Mouse (Mus musculus) bone marrow, adult 2 months (tissue): ENCODE results near the gene Stard5. TPM values are rescaled to one million over a fixed set of nuclear protein-coding genes. Genes with fewer than 3 reads are reported as not detected.

Experiments
- H3K27ac ChIP-seq: fragments of 200-500 bp; 2 replicates; pipeline ENCODE4 v1.5.1; 2012; ENCODE audit warnings: low read depth, mild to moderate bottlenecking, control low read depth, inconsistent platforms, low read length; ENCODE audit not compliant: control insufficient read depth, poor library complexity, insufficient read depth
- H3K4me1 ChIP-seq: fragments of 200-500 bp; 2 replicates; pipeline ENCODE4 v1.6.1; 2011; ENCODE audit warnings: low read length; ENCODE audit not compliant: control insufficient read depth, insufficient read depth
- H3K4me3 ChIP-seq: fragments of 200-500 bp; replicated peaks from 2 replicates; pipeline ENCODE3; 2011; ENCODE audit warnings: mild to moderate bottlenecking, low read depth, low read length, control low read depth; ENCODE audit not compliant: control insufficient read depth
- CTCF ChIP-seq: fragments of 200-500 bp; IDR thresholded peaks from 2 replicates; pipeline ENCODE4 v1.5.1; 2011; ENCODE audit warnings: low read length, control low read depth; ENCODE audit not compliant: control insufficient read depth, insufficient read depth
- POLR2A ChIP-seq: fragments of 200-500 bp; IDR thresholded peaks from 2 replicates; pipeline ENCODE4 v1.6.1; 2011; ENCODE audit warnings: low read depth, mild to moderate bottlenecking, control low read depth, low read length, borderline replicate concordance; ENCODE audit not compliant: control insufficient read depth
- WGBS: fragments of 180-500 bp; shearing (Covaris S2); methylation state at CpG from one replicate; pipeline ENCODE4 v1.1.7; 2018; 5-methylcytosine and 5-hydroxymethylcytosine counted together
- polyA plus RNA-seq: library from polyadenylated mRNA; stranded (reverse); fragments of >200 nt; gene quantifications from 2 replicates; pipeline ENCODE4 v1.2.4, GENCODE M21; 2011; ENCODE audit warnings: low replicate concordance; ENCODE audit not compliant: missing spikeins, insufficient read depth, insufficient read length

Stard5 gene
- polyA plus RNA-seq, 1 experiment: 9.0 TPM

GRCm38 (mm10) chr7:83637781-83638583, 6.2 kb downstream of the Stard5 start:
- H3K4me3 ChIP-seq: no peak overlapping the region
- WGBS: 88% methylated on average over 8 of the region's 8 CpGs
- no peak overlapping the region for H3K27ac ChIP-seq
- no peak for TF ChIP-seq CTCF
- no peak for TF ChIP-seq POLR2A
- H3K4me1 ChIP-seq: peaks cover 3% of the 10 kb centered on the region; the same call in 1 of the 2 replicates

GRCm38 (mm10) chr7:83639084-83639483, 7.3 kb downstream of the Stard5 start:
- 22% methylated on average over 3 of the region's 3 CpGs for WGBS
- TF ChIP-seq POLR2A (no peak), CTCF (no peak)
- Histone ChIP-seq H3K27ac (peak overlapping the region; percentile 56; the same call in 1 of the 2 replicates), H3K4me3 (no peak overlapping the region), H3K4me1 (peaks cover 3% of the 10 kb centered on the region; the same call in 1 of the 2 replicates)

- 82% methylated on average over 5 of the region's 5 CpGs for WGBS
- no peak overlapping the region for H3K4me3 ChIP-seq
- peaks cover 3% of the 10 kb centered on the region; the same call in 1 of the 2 replicates for H3K4me1 ChIP-seq
- TF ChIP-seq POLR2A (no peak), CTCF (no peak)
- H3K27ac ChIP-seq: no peak overlapping the region
These were observed 8.8 kb downstream of the Stard5 start for GRCm38 (mm10) chr7:83640581-83640980.

- 68% methylated on average over 2 of the region's 2 CpGs for WGBS
- H3K4me3 ChIP-seq: no peak overlapping the region
- TF ChIP-seq CTCF (no peak), POLR2A (no peak)
These were observed 9.4 kb downstream of the Stard5 start for GRCm38 (mm10) chr7:83641163-83641562.

GRCm38 (mm10) chr7:83643581-83643980, 11.8 kb downstream of the Stard5 start:
- 81% methylated on average over 6 of the region's 6 CpGs for WGBS
- Histone ChIP-seq H3K27ac (no peak overlapping the region), H3K4me1 (peaks cover 13% of the 10 kb centered on the region), H3K4me3 (no peak overlapping the region)
- TF ChIP-seq CTCF (no peak), POLR2A (no peak)

More at GRCm38 (mm10) chr7:83641163-83641562, 9.4 kb downstream of the Stard5 start:
- peaks cover 8% of the 10 kb centered on the region for H3K4me1 ChIP-seq
- no peak overlapping the region for H3K27ac ChIP-seq

GRCm38 (mm10) chr7:83644761-83645160, 13.0 kb downstream of the Stard5 start:
- Histone ChIP-seq H3K4me1 (peaks cover 17% of the 10 kb centered on the region), H3K4me3 (no peak overlapping the region), H3K27ac (no peak overlapping the region)
- 89% methylated on average over 2 of the region's 2 CpGs for WGBS
- TF ChIP-seq POLR2A: no peak
- TF ChIP-seq CTCF: no peak

- WGBS: 12% methylated on average over 5 of the region's 5 CpGs
- Histone ChIP-seq H3K27ac (no peak overlapping the region; the same call in 1 of the 2 replicates), H3K4me3 (no peak overlapping the region), H3K4me1 (peaks cover 20% of the 10 kb centered on the region)
- no peak for TF ChIP-seq CTCF
- TF ChIP-seq POLR2A: no peak
These were observed 13.7 kb downstream of the Stard5 start for GRCm38 (mm10) chr7:83645476-83645875.

- TF ChIP-seq POLR2A: no peak
- TF ChIP-seq CTCF: no peak
- H3K4me1 ChIP-seq: peaks cover 20% of the 10 kb centered on the region
- H3K4me3 ChIP-seq: peak overlapping the region; percentile 13
- 59% methylated on average over 7 of the region's 7 CpGs for WGBS
- peak overlapping the region; percentile 16 for H3K27ac ChIP-seq
These were observed 17.0 kb downstream of the Stard5 start for GRCm38 (mm10) chr7:83648807-83649206.

- WGBS: 3% methylated on average over 5 of the region's 5 CpGs
- H3K4me3 ChIP-seq: peak overlapping the region; percentile 41
- peak overlapping the region; percentile 89 for H3K27ac ChIP-seq
- TF ChIP-seq CTCF: no peak
- no peak for TF ChIP-seq POLR2A
- H3K4me1 ChIP-seq: peaks cover 20% of the 10 kb centered on the region
These were observed 18.9 kb downstream of the Stard5 start for GRCm38 (mm10) chr7:83650638-83651037.
